Mouse (Mus musculus) ES-CJ7 (cell line): ENCODE data around the gene Mrps21.
A peak's percentile ranks its signal among the peaks of the same experiment; 100 is the strongest.

Experiments used
- DNase-seq: peaks from one replicate; pipeline ENCODE4 v3.0.0; 2011; ENCODE audit warnings: low read depth, low spot score

The Mrps21 gene

GRCm38 (mm10) chr3:95855502-95856089 lies 15.7 kb downstream of the Mrps21 start, which contains the start of gene Prpf3:
Prpf3 (minus strand) TSS chr3:95855885.
- DNase-seq = peak; percentile 94

- DNase-seq = no peak
Observed at GRCm38 (mm10) chr3:95851317-95851716, 20.0 kb downstream of the Mrps21 start.

- no peak for DNase-seq
Observed at GRCm38 (mm10) chr3:95850611-95851010, 20.7 kb downstream of the Mrps21 start.

- DNase-seq = peak; percentile 43
Observed at GRCm38 (mm10) chr3:95842503-95843214, 28.7 kb downstream of the Mrps21 start.

- DNase-seq = no peak
Observed at GRCm38 (mm10) chr3:95839250-95839649, 32.1 kb downstream of the Mrps21 start.

GRCm38 (mm10) chr3:95829053-95829452 lies 42.3 kb downstream of the Mrps21 start:
- no peak for DNase-seq

- DNase-seq = no peak
Observed at GRCm38 (mm10) chr3:95826275-95826674, 45.0 kb downstream of the Mrps21 start.

- peak; percentile 26 for DNase-seq
Observed at GRCm38 (mm10) chr3:95820046-95821010, 51.0 kb downstream of the Mrps21 start.

GRCm38 (mm10) chr3:95819351-95819985 lies 51.9 kb downstream of the Mrps21 start:
- peak; percentile 100 for DNase-seq

GRCm38 (mm10) chr3:95818571-95819288 lies 52.6 kb downstream of the Mrps21 start, which contains the start of gene Rprd2:
Rprd2 (minus strand) TSS chr3:95818863.
- DNase-seq = peak; percentile 68

GRCm38 (mm10) chr3:95818026-95818511 lies 53.2 kb downstream of the Mrps21 start:
- peak; percentile 85 for DNase-seq

- no peak for DNase-seq
Observed at GRCm38 (mm10) chr3:95816681-95817080, 54.6 kb downstream of the Mrps21 start.
